ENCODE assay signal across 14 mouse cellular contexts in genomic region chr5:88629125-88629524, GRCm38 (mm10).
"Had no signal": no experiment of that assay in that cellular context is flagged by ENCODE, and none has a peak within 500 bp of the region (broad histone marks: within the 10 kb centered on the region; RNA-seq: fewer than 3 reads in every experiment).

No protein-coding gene starts in this region.

- H3K4me1 ChIP-seq: intestine, embryonic 15.5 days; lung, embryonic 15.5 days; midbrain, embryonic 12.5 days; neural tube, embryonic 13.5 days had no signal

- H3K27me3 ChIP-seq: intestine, embryonic 15.5 days; lung, embryonic 15.5 days; midbrain, embryonic 12.5 days; neural tube, embryonic 13.5 days had no signal

- H3K9ac ChIP-seq: intestine, embryonic 15.5 days; liver, postnatal 0 days; lung, embryonic 15.5 days; midbrain, embryonic 12.5 days; neural tube, embryonic 13.5 days had no signal

- H3K9me3 ChIP-seq: intestine, embryonic 15.5 days; lung, embryonic 15.5 days; midbrain, embryonic 12.5 days; neural tube, embryonic 13.5 days had no signal

- DNase-seq: kidney, adult 8-10 months; kidney, postnatal 36 days; left cerebral cortex, postnatal 4 days; liver, postnatal 0 days; lung, postnatal 14 days; right cerebral cortex, postnatal 14 days; thymus, postnatal 36 days had no signal

- H3K4me2 ChIP-seq: intestine, embryonic 15.5 days; liver, embryonic 11.5 days; lung, embryonic 15.5 days; midbrain, embryonic 12.5 days; neural tube, embryonic 13.5 days had no signal

- H3K4me3 ChIP-seq: intestine, embryonic 15.5 days; layer of hippocampus, adult 2 months; lung, embryonic 15.5 days; midbrain, embryonic 12.5 days; neural tube, embryonic 13.5 days had no signal

- ATAC-seq: intestine, embryonic 15.5 days; liver, postnatal 0 days; midbrain, embryonic 16.5 days had no signal

- H3K27ac ChIP-seq: intestine, embryonic 15.5 days; layer of hippocampus, adult 2 months; lung, embryonic 15.5 days; midbrain, embryonic 12.5 days; neural tube, embryonic 13.5 days had no signal
